Comparison of ENCODE assay signal across 11 mouse cellular contexts in genomic region chr14:36048746-36049391, GRCm38 (mm10). TPM values are rescaled to one million over a fixed set of nuclear protein-coding genes. Genes with fewer than 3 reads are reported as not detected.
DNase-seq lines count a peak whose midpoint lies in the region; ATAC-seq and TF ChIP-seq lines count a peak whose summit lies in the region.
"Had no signal": no experiment of that assay in that cellular context is flagged by ENCODE, and none has a peak within 500 bp of the region (broad histone marks: within the 10 kb centered on the region; RNA-seq: fewer than 3 reads in every experiment).

No protein-coding gene starts in this region.

- intact Hi-C loops in gastrocnemius, postnatal 36 days (cut with DNase I), result no loop called here

- no peak overlapping the region for H3K4me3 ChIP-seq in forebrain, postnatal 0 days (ENCODE audit: low read depth, low read length)

- DNase-seq in gastrocnemius, postnatal 10 days, result peak; percentile 21
- no peak for DNase-seq in gastrocnemius, postnatal 36 days
- peak; percentile 6 for DNase-seq in ZHBTc4 (ENCODE audit: low read depth, low spot score)
- DNase-seq in forebrain, postnatal 0 days, result peak; percentile 44
- peak; percentile 13 for DNase-seq in kidney, postnatal 14 days
- peak; percentile 32 for DNase-seq in retina, postnatal 7 days (ENCODE audit: low read depth, low spot score)
- no peak for DNase-seq in urinary bladder, adult 2 months (ENCODE audit: low spot score)

- no peaks in the 10 kb centered on the region for H3K27me3 ChIP-seq in forebrain, postnatal 0 days (ENCODE audit: insufficient read depth, low read length)

- ATAC-seq in forebrain, postnatal 0 days, result peak; percentile 42; the same call in 1 of the 2 replicates
- no peak for ATAC-seq in erythroid progenitor cell, adult 5-6 weeks (replicated peaks; ENCODE audit: low FRiP score, poor library complexity, severe bottlenecking)

- H3K9ac ChIP-seq in forebrain, postnatal 0 days, result no peak overlapping the region

- H3K9me3 ChIP-seq in forebrain, postnatal 0 days (ENCODE audit: low read length), result no peaks in the 10 kb centered on the region

- H3K4me1 ChIP-seq in forebrain, postnatal 0 days (ENCODE audit: insufficient read depth), result no peaks in the 10 kb centered on the region; the same call in 1 of the 2 replicates

- H3K27ac ChIP-seq in forebrain, postnatal 0 days (ENCODE audit: low read depth, low read length), result no peak overlapping the region

- TF ChIP-seq CTCF in forebrain, postnatal 0 days (IDR thresholded peaks at IDR 0.05; ENCODE audit: low read depth), result no peak

- 0 out of 2 replicates have a peak overlapping the region, but pooled peaks have one; percentile 14 for H3K4me2 ChIP-seq in forebrain, postnatal 0 days (ENCODE audit: low read depth)

- no peaks in the 10 kb centered on the region for H3K36me3 ChIP-seq in forebrain, postnatal 0 days (ENCODE audit: insufficient read depth)

- 13% methylated on average over 9 of the region's 9 CpGs for WGBS in forebrain, postnatal 0 days

RNA-seq across cellular contexts. Expression of gene 4930474N05Rik, which starts 45.8 kb away (rescaled TPM):
- total RNA-seq in gastrocnemius, postnatal 10 days (2021), result not detected
- total RNA-seq in gastrocnemius, postnatal 36 days (2021), result not detected
- not detected in 2 replicates for total RNA-seq in forebrain, postnatal 0 days (2014; rRNA removed)
- polyA plus RNA-seq in forebrain, postnatal 0 days (2015; fragmentation: Nextera tagmentation; extraction: Ambion mirVana), result not detected in 2 replicates
- not detected in 2 replicates for polyA plus RNA-seq in urinary bladder, adult 2 months (2012; rRNA removed)
- total RNA-seq in erythroid progenitor cell, adult 5-6 weeks (2015; ENCODE audit: low replicate concordance), result not detected in 2 replicates
- total RNA-seq in erythroid progenitor cell, adult 5-6 weeks (2017; ENCODE audit: low replicate concordance), result not detected in 2 replicates
- total RNA-seq: layer of hippocampus, postnatal 25 days had no signal
- polyA plus RNA-seq: cortical plate, adult 2 months; spleen, adult 2 months had no signal

Comparison
In these comparisons a context has a peak if more than half of its experiments do, and no peak if none do; other contexts are left out.
1. DNase-seq: peak in gastrocnemius, postnatal 10 days (single experiment), ZHBTc4 (single experiment), forebrain, postnatal 0 days (single experiment), kidney, postnatal 14 days (single experiment) and retina, postnatal 7 days (single experiment); none in gastrocnemius, postnatal 36 days (0 of 2) and urinary bladder, adult 2 months (single experiment).